Mouse (Mus musculus) myocyte (in vitro differentiated cells): ENCODE measurements around the gene Agap3. TPM values are rescaled to one million over a fixed set of nuclear protein-coding genes. Genes with fewer than 3 reads are reported as not detected.

Source experiments
- H3K27me3 ChIP-seq: one replicate; pipeline ENCODE4 v1.6.1; 2011; ENCODE audit not compliant: control insufficient read depth, insufficient read depth, insufficient read length
- H3K36me3 ChIP-seq: one replicate; pipeline ENCODE4 v1.6.1; 2011; ENCODE audit not compliant: control insufficient read depth, insufficient read depth
- H3K4me2 ChIP-seq: one replicate; pipeline ENCODE4 v1.6.1; 2011; ENCODE audit warnings: low read depth, control low read depth
- H3K4me3 ChIP-seq: one replicate; pipeline ENCODE4 v1.5.1; 2011; ENCODE audit warnings: mild to moderate bottlenecking, control low read depth, moderate library complexity
- H3K79me2 ChIP-seq: one replicate; pipeline ENCODE4 v1.6.1; 2011; ENCODE audit not compliant: control insufficient read depth, insufficient read depth
- H3ac ChIP-seq: one replicate; pipeline ENCODE4 v1.6.1; 2011; ENCODE audit not compliant: control insufficient read depth, insufficient read length
- CEBPB ChIP-seq: IDR thresholded peaks from 2 replicates; pipeline ENCODE4 v1.6.1; 2011; ENCODE audit warnings: mild to moderate bottlenecking, moderate library complexity; ENCODE audit not compliant: poor library complexity, insufficient read depth, severe bottlenecking
- E2F4 ChIP-seq: IDR thresholded peaks from one replicate; pipeline ENCODE4 v1.6.1; 2011; ENCODE audit warnings: mild to moderate bottlenecking, control low read depth, moderate library complexity; ENCODE audit not compliant: insufficient read depth
- MAX ChIP-seq: IDR thresholded peaks from one replicate; pipeline ENCODE4 v1.6.1; 2011; ENCODE audit warnings: low read depth, mild to moderate bottlenecking, control low read depth
- MYOD1 ChIP-seq, 3 experiments: IDR thresholded peaks; one replicate each; pipeline ENCODE4 v1.6.1; 2011; ENCODE audit warnings: control low read depth in 2 of 3, low read depth in 2 of 3, mild to moderate bottlenecking in 2 of 3, moderate library complexity in 1 of 3; ENCODE audit not compliant: insufficient read length in 2 of 3, control insufficient read depth in 1 of 3
- MYOG ChIP-seq, 3 experiments: IDR thresholded peaks; one replicate each; pipeline ENCODE4 v1.6.1; 2011; ENCODE audit warnings: control low read depth in 2 of 3, low read depth in 2 of 3, mild to moderate bottlenecking in 2 of 3; ENCODE audit not compliant: insufficient read length in 2 of 3, control insufficient read depth in 1 of 3, insufficient read depth in 1 of 3
- POLR2A ChIP-seq: IDR thresholded peaks from one replicate; pipeline ENCODE4 v1.6.1; 2011; ENCODE audit warnings: low read depth, mild to moderate bottlenecking, control low read depth, moderate library complexity; ENCODE audit not compliant: insufficient read length
- POLR2AphosphoS2 ChIP-seq: IDR thresholded peaks from one replicate; pipeline ENCODE4 v1.6.1; 2011; ENCODE audit warnings: low read depth, control low read depth; ENCODE audit not compliant: insufficient read length
- REST ChIP-seq: IDR thresholded peaks from one replicate; pipeline ENCODE4 v1.6.1; 2011; ENCODE audit warnings: mild to moderate bottlenecking, control low read depth, moderate library complexity; ENCODE audit not compliant: insufficient read depth, insufficient read length
- SRF ChIP-seq: IDR thresholded peaks from one replicate; pipeline ENCODE4 v1.6.1; 2011; ENCODE audit warnings: low read depth; ENCODE audit not compliant: control insufficient read depth, insufficient read length
- TCF12 ChIP-seq: IDR thresholded peaks from one replicate; pipeline ENCODE4 v1.6.1; 2011; ENCODE audit warnings: mild to moderate bottlenecking, control low read depth; ENCODE audit not compliant: poor library complexity, insufficient read depth, severe bottlenecking
- TCF3 ChIP-seq: IDR thresholded peaks from one replicate; pipeline ENCODE4 v1.6.1; 2011; ENCODE audit warnings: low read depth, control low read depth; ENCODE audit not compliant: insufficient read length
- USF1 ChIP-seq: IDR thresholded peaks from one replicate; pipeline ENCODE4 v1.6.1; 2011; ENCODE audit warnings: low read depth, mild to moderate bottlenecking, control low read depth, moderate library complexity
- polyA plus RNA-seq: library from polyadenylated mRNA; unstranded; fragments of >200 nt; fragmentation: generic; extraction: Trizol; gene quantifications from one replicate; pipeline ENCODE4 v1.2.1, GENCODE M21; 2012; ENCODE audit warnings: missing spikeins

The Agap3 gene
- polyA plus RNA-seq, 1 experiment, result 119 TPM

- peak overlapping the region; percentile 94 for H3K4me2 ChIP-seq
Observed at GRCm38 (mm10) chr5:24443927-24444326, 8.1 kb upstream of the Agap3 start.

DNA sequence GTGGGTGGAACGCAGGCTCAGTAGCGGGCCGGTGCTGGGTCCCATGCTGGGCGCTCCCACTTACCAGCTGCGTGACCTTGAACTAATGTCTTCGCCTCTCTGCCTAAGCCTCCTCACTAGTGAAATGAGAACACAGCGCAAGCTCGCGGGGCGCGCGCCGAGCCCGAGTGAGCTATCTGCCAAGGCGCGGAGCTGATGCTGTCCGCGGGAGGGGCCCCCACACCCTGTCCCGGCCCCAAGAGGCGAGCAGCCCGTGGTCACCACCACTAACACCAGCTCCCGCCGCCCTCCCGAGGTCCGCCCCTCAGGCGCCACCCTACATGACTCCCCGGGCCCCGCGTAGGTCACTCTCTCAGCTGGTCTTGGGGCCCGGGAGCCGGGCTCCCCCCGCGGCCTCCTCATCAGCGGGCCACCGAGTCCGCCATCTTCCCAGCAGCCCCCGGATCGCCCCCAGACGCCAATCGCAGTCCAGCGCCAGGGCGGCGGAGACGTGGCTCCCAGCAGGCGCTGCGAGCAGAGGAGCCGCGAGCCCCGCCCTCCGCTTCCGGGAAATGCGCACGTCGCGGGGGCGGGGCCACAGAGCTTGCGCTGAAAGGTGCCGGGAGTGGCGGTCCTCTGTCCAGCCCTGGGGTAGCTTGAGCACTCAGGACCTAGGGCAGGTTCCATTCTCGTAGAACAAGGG is 7.1 kb upstream of the Agap3 start, which contains the start of gene Fastk:
Fastk (minus strand) TSS at position 542 of the 682 bp plus-strand sequence.
- H3ac ChIP-seq, result peak within 1 kb of the TSS; percentile 90
- H3K27me3 ChIP-seq, result no peaks in the 10 kb centered on the region
- peak within 1 kb of the TSS; percentile 94 for H3K4me2 ChIP-seq
- H3K79me2 ChIP-seq, result peaks cover 14% of the 10 kb centered on the region
- peak in 1 of 3 experiments; percentile 20 for TF ChIP-seq MYOG (IDR thresholded peaks at IDR 0.05; ENCODE audit: control insufficient read depth in 1 of 3, insufficient read depth in 1 of 3, insufficient read length in 2 of 3, low read depth in 2 of 3)
- peak; percentile 2 for TF ChIP-seq E2F4
- TF ChIP-seq SRF, result no peak
- no peak for TF ChIP-seq USF1
- peak in 1 of 3 experiments; percentile 18 for TF ChIP-seq MYOD1 (IDR thresholded peaks at IDR 0.05; ENCODE audit: control insufficient read depth in 1 of 3, insufficient read length in 2 of 3, low read depth in 2 of 3)
- no peak for TF ChIP-seq TCF12
- TF ChIP-seq CEBPB, result no peak
- no peak for TF ChIP-seq REST
- TF ChIP-seq POLR2AphosphoS2, result peak; percentile 90
- TF ChIP-seq POLR2A, result peak; percentile 78
- no peak for TF ChIP-seq MAX
- no peak for TF ChIP-seq TCF3
- H3K4me3 ChIP-seq, result peak within 1 kb of the TSS; percentile 54
- peaks cover 18% of the 10 kb centered on the region for H3K36me3 ChIP-seq

More at GRCm38 (mm10) chr5:24443927-24444326, 8.1 kb upstream of the Agap3 start:
- Histone ChIP-seq H3K36me3 (peaks cover 21% of the 10 kb centered on the region), H3K27me3 (no peaks in the 10 kb centered on the region), H3K79me2 (peaks cover 14% of the 10 kb centered on the region), H3ac (peak overlapping the region; percentile 90), H3K4me3 (peak overlapping the region; percentile 54)
- no peak for TF ChIP-seq MAX
- TF ChIP-seq MYOG (IDR thresholded peaks at IDR 0.05; ENCODE audit: control insufficient read depth in 1 of 3, insufficient read depth in 1 of 3, insufficient read length in 2 of 3, low read depth in 2 of 3), result no peak
- peak; percentile 19 for TF ChIP-seq POLR2A
- no peak for TF ChIP-seq TCF3

DNA sequence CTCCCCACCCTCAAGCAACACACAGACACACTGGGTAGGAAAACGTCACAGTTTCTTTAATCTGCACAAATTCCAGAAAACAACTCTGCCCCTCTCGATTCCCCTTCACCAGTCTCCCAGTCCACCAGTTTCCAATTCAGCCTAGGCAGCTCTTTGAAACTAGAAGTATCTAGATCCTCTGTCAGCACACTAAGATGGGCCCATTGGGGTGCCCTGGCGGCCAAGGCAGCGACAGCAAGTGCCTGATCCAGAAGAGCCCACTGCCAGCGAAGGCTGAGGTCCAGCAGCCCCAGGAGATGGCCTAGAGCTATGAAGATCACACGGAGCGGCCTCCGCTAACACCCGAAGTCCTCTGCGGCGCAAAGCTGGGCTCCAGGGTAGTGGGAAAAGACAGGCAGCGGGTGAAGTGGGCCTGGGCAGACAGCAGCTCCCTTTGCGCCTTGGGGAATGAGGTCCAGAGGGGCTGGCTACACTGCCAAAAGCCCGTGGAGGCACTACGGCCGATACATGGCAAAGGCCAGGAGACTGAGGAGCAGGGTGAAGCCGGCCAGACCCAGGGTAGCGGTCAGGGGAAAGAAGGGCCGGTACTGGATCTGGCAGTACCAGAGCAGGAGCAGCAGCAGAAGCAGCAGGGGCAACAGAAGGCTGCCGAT is 6.4 kb upstream of the Agap3 start:
- peak overlapping the region; percentile 54 for H3K4me3 ChIP-seq
- TF ChIP-seq MAX (no peak), TCF3 (no peak), E2F4 (no peak), POLR2A (no peak), REST (no peak), MYOD1 (IDR thresholded peaks at IDR 0.05; ENCODE audit: control insufficient read depth in 1 of 3, insufficient read length in 2 of 3, low read depth in 2 of 3) (no peak), SRF (no peak), MYOG (IDR thresholded peaks at IDR 0.05; ENCODE audit: control insufficient read depth in 1 of 3, insufficient read depth in 1 of 3, insufficient read length in 2 of 3, low read depth in 2 of 3) (no peak), CEBPB (no peak), TCF12 (no peak), POLR2AphosphoS2 (no peak), USF1 (no peak)

DNA sequence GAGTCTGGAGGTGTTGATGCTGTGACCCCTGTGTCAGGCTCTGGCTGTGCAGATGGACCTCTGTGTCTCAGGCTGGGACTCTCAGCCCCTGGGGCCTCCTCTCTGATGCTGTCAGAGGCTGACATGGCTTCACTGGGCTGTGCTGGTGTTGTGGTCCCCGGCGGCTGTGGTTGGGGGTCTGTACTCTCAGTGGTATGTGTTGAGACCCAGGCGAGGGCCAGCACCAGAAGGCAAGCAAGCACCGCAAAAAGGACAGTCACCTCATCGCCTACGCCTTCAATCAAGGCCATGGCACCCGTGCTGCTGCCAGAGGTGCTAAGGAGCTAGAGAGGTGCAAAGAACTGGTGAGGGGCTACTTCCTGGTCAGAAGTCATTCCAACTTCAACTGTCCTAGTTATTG is 5.3 kb upstream of the Agap3 start:
- Histone ChIP-seq H3K27me3 (no peaks in the 10 kb centered on the region), H3K4me3 (peak overlapping the region; percentile 26), H3K36me3 (peaks cover 8% of the 10 kb centered on the region), H3K4me2 (peak overlapping the region; percentile 86), H3K79me2 (peaks cover 14% of the 10 kb centered on the region), H3ac (no peak overlapping the region)
- TF ChIP-seq CEBPB, result no peak
- TF ChIP-seq POLR2AphosphoS2, result no peak
- no peak for TF ChIP-seq TCF3
- TF ChIP-seq E2F4, result no peak
- TF ChIP-seq POLR2A, result no peak
- no peak for TF ChIP-seq MYOD1 (IDR thresholded peaks at IDR 0.05; ENCODE audit: control insufficient read depth in 1 of 3, insufficient read length in 2 of 3, low read depth in 2 of 3)

More for the DNA sequence above, 6.4 kb upstream of the Agap3 start:
- Histone ChIP-seq H3ac (peak overlapping the region; percentile 90), H3K36me3 (peaks cover 11% of the 10 kb centered on the region), H3K79me2 (peaks cover 14% of the 10 kb centered on the region), H3K27me3 (no peaks in the 10 kb centered on the region), H3K4me2 (peak overlapping the region; percentile 89)
